Mouse (Mus musculus): Measurements from ENCODE around the gene Tmem52b. TPM values are rescaled to one million over a fixed set of nuclear protein-coding genes. Genes with fewer than 3 reads are reported as not detected.

The Tmem52b gene
- 0.10 TPM in 1 of 2 replicates, not detected in the other for total RNA-seq (2015)
- total RNA-seq (2017) = 0.12 and 1.1 TPM in 2 replicates

- no peak for ATAC-seq (replicated peaks; ENCODE audit: poor library complexity)
Measured at GRCm38 (mm10) chr6:129512367-129512766, at the start of gene Tmem52b. Gene Tmem52b (plus strand): TSS chr6:129512555.

GRCm38 (mm10) chr6:129471386-129471785, 41.0 kb upstream of the Tmem52b start:
- peak; percentile 81 for ATAC-seq (replicated peaks; ENCODE audit: poor library complexity)

- ATAC-seq (replicated peaks; ENCODE audit: poor library complexity) = peak; percentile 53
Measured at GRCm38 (mm10) chr6:129472627-129473026, 39.7 kb upstream of the Tmem52b start.

GRCm38 (mm10) chr6:129476404-129477126, 35.8 kb upstream of the Tmem52b start:
- ATAC-seq (replicated peaks; ENCODE audit: poor library complexity) = peak; percentile 79

- ATAC-seq (replicated peaks; ENCODE audit: poor library complexity) = no peak
Measured at GRCm38 (mm10) chr6:129480089-129480958, 32.0 kb upstream of the Tmem52b start.

GRCm38 (mm10) chr6:129494924-129495323, 17.4 kb upstream of the Tmem52b start:
- peak; percentile 86 for ATAC-seq (replicated peaks; ENCODE audit: poor library complexity)

GRCm38 (mm10) chr6:129497345-129498218, 14.8 kb upstream of the Tmem52b start:
- peak; percentile 75 for ATAC-seq (replicated peaks; ENCODE audit: poor library complexity)

GRCm38 (mm10) chr6:129499516-129499915, 12.8 kb upstream of the Tmem52b start:
- peak; percentile 51 for ATAC-seq (replicated peaks; ENCODE audit: poor library complexity)

- no peak for ATAC-seq (replicated peaks; ENCODE audit: poor library complexity)
Measured at GRCm38 (mm10) chr6:129503471-129503870, 8.9 kb upstream of the Tmem52b start.

GRCm38 (mm10) chr6:129507024-129507423, 5.3 kb upstream of the Tmem52b start, which contains the start of gene Olr1:
Gene Olr1 (minus strand): TSS chr6:129507165.
- peak; percentile 93 for ATAC-seq (replicated peaks; ENCODE audit: poor library complexity)

- no peak for ATAC-seq (replicated peaks; ENCODE audit: poor library complexity)
Measured at GRCm38 (mm10) chr6:129510120-129510911, 2.0 kb upstream of the Tmem52b start.

GRCm38 (mm10) chr6:129512868-129513267, 513 bp downstream of the Tmem52b start:
- ATAC-seq (replicated peaks; ENCODE audit: poor library complexity) = no peak

- ATAC-seq (replicated peaks; ENCODE audit: poor library complexity) = no peak
Measured at GRCm38 (mm10) chr6:129513409-129513808, 1.1 kb downstream of the Tmem52b start.

GRCm38 (mm10) chr6:129514376-129514775, 2.0 kb downstream of the Tmem52b start:
- no peak for ATAC-seq (replicated peaks; ENCODE audit: poor library complexity)

GRCm38 (mm10) chr6:129515068-129515467, 2.7 kb downstream of the Tmem52b start:
- ATAC-seq (replicated peaks; ENCODE audit: poor library complexity) = peak; percentile 73

GRCm38 (mm10) chr6:129516388-129516787, 4.0 kb downstream of the Tmem52b start:
- ATAC-seq (replicated peaks; ENCODE audit: poor library complexity) = peak; percentile 49

- ATAC-seq (replicated peaks; ENCODE audit: poor library complexity) = peak; percentile 64
Measured at GRCm38 (mm10) chr6:129517752-129518408, 5.5 kb downstream of the Tmem52b start.

- no peak for ATAC-seq (replicated peaks; ENCODE audit: poor library complexity)
Measured at GRCm38 (mm10) chr6:129526069-129526468, 13.7 kb downstream of the Tmem52b start.

- no peak for ATAC-seq (replicated peaks; ENCODE audit: poor library complexity)
Measured at GRCm38 (mm10) chr6:129527416-129527815, 15.1 kb downstream of the Tmem52b start.
